8 mouse cellular contexts compared by ENCODE assay signal in the genomic region with DNA sequence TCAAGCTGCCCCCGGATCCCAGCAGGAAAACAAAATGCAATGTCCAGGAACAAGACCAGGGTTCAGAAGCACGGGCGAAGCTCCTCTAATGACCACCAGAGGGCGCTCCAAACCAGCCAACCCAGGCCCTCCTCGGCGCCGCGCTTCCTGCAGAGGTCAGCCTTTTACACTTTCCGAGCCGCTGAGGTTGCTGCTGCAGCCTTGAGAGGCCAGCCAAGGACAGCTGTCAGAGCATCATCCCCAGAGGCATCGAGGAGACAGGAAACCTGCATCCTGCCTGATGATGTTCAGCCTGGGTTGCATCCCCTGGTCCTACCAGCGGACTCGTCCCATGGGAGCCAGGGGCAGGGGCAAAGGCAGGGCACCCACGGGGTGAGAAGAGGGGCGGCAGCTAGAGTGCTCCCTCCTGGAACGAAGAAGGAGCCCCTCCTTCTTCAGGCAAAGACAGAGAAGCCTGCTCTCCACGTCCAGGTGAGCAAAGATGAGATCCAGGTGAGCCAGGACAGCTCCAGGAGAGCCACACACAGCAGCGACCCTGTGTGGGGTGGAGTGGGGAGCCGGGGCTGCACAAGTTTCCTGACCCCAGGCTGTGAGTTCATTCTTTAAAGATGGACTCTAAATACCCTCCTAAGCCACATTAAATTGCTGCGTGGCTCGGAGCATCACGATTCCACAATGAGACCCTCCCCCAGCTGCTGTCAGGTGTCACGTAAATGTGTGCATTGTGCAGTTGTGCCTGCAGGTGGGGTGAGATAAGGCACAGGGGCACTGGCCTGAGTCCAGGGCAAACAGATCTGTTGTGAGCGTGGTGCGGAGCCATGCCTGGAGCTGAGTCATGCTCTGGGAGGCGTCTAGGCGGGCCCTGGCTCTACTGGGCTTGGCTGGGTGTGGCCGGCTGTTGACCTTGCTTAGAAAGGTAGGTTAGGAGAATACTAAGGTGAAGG. TPM values are rescaled to one million over a fixed set of nuclear protein-coding genes. Genes with fewer than 3 reads are reported as not detected.
A peak's percentile ranks its signal among the peaks of the same experiment; 100 is the strongest.
DNase-seq lines count a peak whose midpoint lies in the region; ATAC-seq and TF ChIP-seq lines count a peak whose summit lies in the region.

A gene (plus strand): TSS at position 204 of the 944 bp plus-strand sequence.

- intact Hi-C loops in heart, postnatal 25 days (cut with DNase I), result loop anchor here (1.0 to 5.0 kb wide), 2 partner anchors 89 to 158 kb away; no protein-coding TSS in a partner anchor

- peak within 1 kb of the TSS; percentile 45 for H3K9ac ChIP-seq in forebrain, embryonic 15.5 days (replicated peaks)
- H3K9ac ChIP-seq in liver, postnatal 0 days (replicated peaks), result no peak within 1 kb of the TSS
- peak within 1 kb of the TSS; percentile 61; the same call in 1 of the 2 replicates for H3K9ac ChIP-seq in neural tube, embryonic 13.5 days

- peaks cover 9% of the 10 kb centered on the region for H3K27me3 ChIP-seq in E14TG2a.4 (ENCODE audit: insufficient read depth, low read length)
- peaks cover 5% of the 10 kb centered on the region; the same call in 1 of the 2 replicates for H3K27me3 ChIP-seq in forebrain, embryonic 15.5 days
- H3K27me3 ChIP-seq in liver, postnatal 0 days (ENCODE audit: insufficient read depth, low read length), result peaks cover 3% of the 10 kb centered on the region; the same call in 1 of the 2 replicates
- H3K27me3 ChIP-seq in neural tube, embryonic 13.5 days, result peaks cover 26% of the 10 kb centered on the region

- no peak for TF ChIP-seq EP300 in liver, postnatal 0 days (IDR thresholded peaks at IDR 0.05; ENCODE audit: low read depth)

- peak within 1 kb of the TSS; percentile 75 for H3K4me3 ChIP-seq in E14TG2a.4 (replicated peaks; ENCODE audit: low read length)
- peak within 1 kb of the TSS; percentile 25 for H3K4me3 ChIP-seq in forebrain, embryonic 15.5 days
- H3K4me3 ChIP-seq in liver, postnatal 0 days (ENCODE audit: low read depth, low read length), result no peak within 1 kb of the TSS
- H3K4me3 ChIP-seq in neural tube, embryonic 13.5 days, result peak within 1 kb of the TSS; percentile 24

- peak within 1 kb of the TSS; percentile 56 for H3K4me2 ChIP-seq in forebrain, embryonic 15.5 days (replicated peaks)
- H3K4me2 ChIP-seq in liver, postnatal 0 days (ENCODE audit: low read depth, low read length), result no peak within 1 kb of the TSS
- peak within 1 kb of the TSS; percentile 52 for H3K4me2 ChIP-seq in neural tube, embryonic 13.5 days

- no peak within 1 kb of the TSS for H3K27ac ChIP-seq in forebrain, embryonic 15.5 days (replicated peaks)
- no peak within 1 kb of the TSS for H3K27ac ChIP-seq in liver, postnatal 0 days (ENCODE audit: low read depth)
- H3K27ac ChIP-seq in neural tube, embryonic 13.5 days (replicated peaks), result no peak within 1 kb of the TSS

- peak; percentile 47 for TF ChIP-seq CTCF in E14TG2a.4 (conservative IDR thresholded peaks at IDR 0.05; ENCODE audit: low read length)
- TF ChIP-seq CTCF in liver, postnatal 0 days (IDR thresholded peaks at IDR 0.05; ENCODE audit: low read depth), result peak; percentile 99

- H3K9me3 ChIP-seq in E14TG2a.4 (ENCODE audit: low read length), result no peaks in the 10 kb centered on the region
- H3K9me3 ChIP-seq in forebrain, embryonic 15.5 days, result no peaks in the 10 kb centered on the region
- H3K9me3 ChIP-seq in liver, postnatal 0 days (ENCODE audit: low read length), result no peaks in the 10 kb centered on the region
- no peaks in the 10 kb centered on the region for H3K9me3 ChIP-seq in neural tube, embryonic 13.5 days

- no peaks in the 10 kb centered on the region for H3K36me3 ChIP-seq in E14TG2a.4 (ENCODE audit: insufficient read depth, low read length)
- H3K36me3 ChIP-seq in forebrain, embryonic 15.5 days, result no peaks in the 10 kb centered on the region
- H3K36me3 ChIP-seq in liver, postnatal 0 days (replicated peaks; ENCODE audit: insufficient read depth, low read length), result no peaks in the 10 kb centered on the region
- H3K36me3 ChIP-seq in neural tube, embryonic 13.5 days, result no peaks in the 10 kb centered on the region

- 20% methylated on average over 28 of the region's 28 CpGs for WGBS in forebrain, embryonic 15.5 days
- WGBS in liver, postnatal 0 days (ENCODE audit: insufficient replicate concordance), result 9% methylated on average over 28 of the region's 28 CpGs
- 20% methylated on average over 28 of the region's 28 CpGs for WGBS in neural tube, embryonic 13.5 days

- peak; percentile 82 for ATAC-seq in forebrain, embryonic 15.5 days (replicated peaks)
- ATAC-seq in liver, postnatal 0 days, result peak; percentile 91
- ATAC-seq in neural tube, embryonic 13.5 days (ENCODE audit: low read depth), result peak; percentile 93

- H3K4me1 ChIP-seq in E14TG2a.4 (replicated peaks; ENCODE audit: low read depth, low read length), result peaks cover 20% of the 10 kb centered on the region
- peaks cover 7% of the 10 kb centered on the region for H3K4me1 ChIP-seq in forebrain, embryonic 15.5 days
- peaks cover 9% of the 10 kb centered on the region for H3K4me1 ChIP-seq in liver, postnatal 0 days (ENCODE audit: insufficient read depth)
- H3K4me1 ChIP-seq in neural tube, embryonic 13.5 days (replicated peaks), result peaks cover 7% of the 10 kb centered on the region

- DNase-seq in cerebellum, adult 11 months, result peak; percentile 71
- DNase-seq in heart, postnatal 25 days (ENCODE audit: low spot score), result peak; percentile 56
- peak; percentile 90 for DNase-seq in layer of hippocampus, adult 11-12 months (ENCODE audit: low spot score)
- peak; percentile 87 for DNase-seq in liver, postnatal 0 days
- peak; percentile 78 for DNase-seq in telencephalon, adult 2 months (ENCODE audit: low read depth, low spot score)

RNA-seq across cellular contexts. Expression of the gene that starts here (rescaled TPM):
- 0.52 and 1.4 TPM in 2 replicates for polyA plus RNA-seq in forebrain, embryonic 15.5 days (2015; fragmentation: Nextera tagmentation; extraction: Ambion mirVana)
- total RNA-seq in heart, postnatal 25 days (2021), result 1 to 10 TPM; 1.5 to 2.1 TPM
- 0.73 and 1.0 TPM in 2 replicates for polyA plus RNA-seq in liver, postnatal 0 days (2015; fragmentation: Nextera tagmentation; extraction: Ambion mirVana)
- 8.1 and 9.2 TPM in 2 replicates for polyA plus RNA-seq in neural tube, embryonic 13.5 days (2015; fragmentation: Nextera tagmentation; extraction: Ambion mirVana)
